Mouse (Mus musculus) heart, embryonic 16.5 days (tissue): ENCODE data around the gene Ubr2. TPM values are rescaled to one million over a fixed set of nuclear protein-coding genes. Genes with fewer than 3 reads are reported as not detected.

ENCODE experiments used
- ATAC-seq: fragments of 200-750 bp; cut with Nextera tagmentation; replicated peaks from 2 replicates; pipeline ENCODE4 v1.8.0; 2017; ENCODE audit warnings: moderate number of reproducible peaks; ENCODE audit not compliant: insufficient read depth, low FRiP score; ENCODE audit errors: extremely low read depth
- H3K27ac ChIP-seq: fragments of 300-500 bp; sonication (generic); 2 replicates; pipeline ENCODE4 v1.5.1; 2014; ENCODE audit warnings: mild to moderate bottlenecking, low read length, control low read depth, moderate library complexity
- H3K27me3 ChIP-seq: fragments of 300-500 bp; sonication (generic); 2 replicates; pipeline ENCODE4 v1.6.1; 2014; ENCODE audit warnings: low read length, mixed read lengths; ENCODE audit not compliant: control insufficient read depth, insufficient read depth
- H3K36me3 ChIP-seq: fragments of 300-500 bp; sonication (generic); 2 replicates; pipeline ENCODE4 v1.6.1; 2014; ENCODE audit not compliant: control insufficient read depth, insufficient read depth
- H3K4me1 ChIP-seq: fragments of 300-500 bp; sonication (generic); 2 replicates; pipeline ENCODE4 v1.6.1; 2014; ENCODE audit warnings: low read length, mixed read lengths; ENCODE audit not compliant: control insufficient read depth, insufficient read depth
- H3K4me2 ChIP-seq: fragments of 300-500 bp; sonication (generic); 2 replicates; pipeline ENCODE4 v1.6.1; 2014; ENCODE audit warnings: low read depth, mild to moderate bottlenecking, control low read depth, low read length
- H3K4me3 ChIP-seq: fragments of 300-500 bp; sonication (generic); 2 replicates; pipeline ENCODE4 v1.5.1; 2014; ENCODE audit warnings: mild to moderate bottlenecking, control low read depth, low read length
- H3K9ac ChIP-seq: fragments of 300-500 bp; sonication (generic); 2 replicates; pipeline ENCODE4 v1.6.1; 2014; ENCODE audit warnings: low read length, control low read depth
- H3K9me3 ChIP-seq: fragments of 300-500 bp; sonication (generic); replicated peaks from 2 replicates; pipeline ENCODE4 v1.6.1; 2016; ENCODE audit warnings: low read length; ENCODE audit not compliant: control insufficient read depth
- WGBS: fragments of 180-500 bp; shearing (Covaris S2); extraction: QIAGEN DNeasy Blood & Tissue Kit; methylation state at CpG from one replicate; pipeline ENCODE4 v1.1.7; 2014; 5-methylcytosine and 5-hydroxymethylcytosine counted together
- polyA plus RNA-seq: library from polyadenylated mRNA; unstranded; fragments of >200 nt; fragmentation: Nextera tagmentation; extraction: Ambion mirVana; gene quantifications from 2 replicates; pipeline ENCODE4 v1.2.1, GENCODE M21; 2015

Gene Ubr2
- polyA plus RNA-seq, 1 experiment from 2014 or later, result 17.1 TPM

- Histone ChIP-seq H3K4me3 (no peak overlapping the region), H3K4me1 (peaks cover 8% of the 10 kb centered on the region), H3K9ac (no peak overlapping the region), H3K36me3 (peaks cover 83% of the 10 kb centered on the region), H3K4me2 (no peak overlapping the region), H3K9me3 (no peaks in the 10 kb centered on the region), H3K27me3 (no peaks in the 10 kb centered on the region), H3K27ac (no peak overlapping the region)
- WGBS, result 67% methylated on average over 3 of the region's 3 CpGs
- ATAC-seq, result no peak
Observed at GRCm38 (mm10) chr17:46962153-46962552, 48.2 kb downstream of the Ubr2 start.

- Histone ChIP-seq H3K27me3 (no peaks in the 10 kb centered on the region), H3K4me2 (no peak overlapping the region), H3K9me3 (no peaks in the 10 kb centered on the region), H3K9ac (0 out of 2 replicates have a peak overlapping the region, but pooled peaks have one; percentile 3), H3K4me1 (peaks cover 8% of the 10 kb centered on the region), H3K27ac (peak overlapping the region; percentile 86), H3K4me3 (no peak overlapping the region), H3K36me3 (peaks cover 83% of the 10 kb centered on the region)
- 50% methylated on average over 10 of the region's 10 CpGs for WGBS
- ATAC-seq, result peak; percentile 85
Observed at GRCm38 (mm10) chr17:46960216-46960615, 50.1 kb downstream of the Ubr2 start.

GRCm38 (mm10) chr17:46958045-46958444 is 52.3 kb downstream of the Ubr2 start:
- Histone ChIP-seq H3K27me3 (no peaks in the 10 kb centered on the region), H3K4me1 (peaks cover 8% of the 10 kb centered on the region), H3K36me3 (peaks cover 81% of the 10 kb centered on the region), H3K4me3 (no peak overlapping the region), H3K9me3 (no peaks in the 10 kb centered on the region), H3K4me2 (no peak overlapping the region), H3K9ac (no peak overlapping the region), H3K27ac (no peak overlapping the region)
- ATAC-seq, result no peak
- WGBS, result 88% methylated on average over 2 of the region's 2 CpGs

GRCm38 (mm10) chr17:46946276-46946675 is 64.1 kb downstream of the Ubr2 start:
- Histone ChIP-seq H3K27ac (no peak overlapping the region), H3K4me3 (no peak overlapping the region), H3K4me2 (no peak overlapping the region), H3K9ac (no peak overlapping the region), H3K9me3 (no peaks in the 10 kb centered on the region), H3K4me1 (peaks cover 8% of the 10 kb centered on the region), H3K36me3 (peaks cover 62% of the 10 kb centered on the region), H3K27me3 (no peaks in the 10 kb centered on the region)
- no peak for ATAC-seq
- 91% methylated on average over 9 of the region's 9 CpGs for WGBS

- H3K27ac ChIP-seq, result no peak overlapping the region
- H3K36me3 ChIP-seq, result peaks cover 79% of the 10 kb centered on the region
- no peak for ATAC-seq
- no peak overlapping the region for H3K9ac ChIP-seq
- no peak overlapping the region for H3K4me2 ChIP-seq
- peaks cover 8% of the 10 kb centered on the region for H3K4me1 ChIP-seq
- WGBS, result 94% methylated on average over 9 of the region's 9 CpGs
- H3K9me3 ChIP-seq, result no peaks in the 10 kb centered on the region
- H3K4me3 ChIP-seq, result no peak overlapping the region
- H3K27me3 ChIP-seq, result no peaks in the 10 kb centered on the region
Observed at GRCm38 (mm10) chr17:46942421-46942820, 67.9 kb downstream of the Ubr2 start.

- Histone ChIP-seq H3K27ac (no peak overlapping the region), H3K9ac (no peak overlapping the region), H3K36me3 (peaks cover 85% of the 10 kb centered on the region), H3K27me3 (no peaks in the 10 kb centered on the region), H3K9me3 (no peaks in the 10 kb centered on the region), H3K4me3 (no peak overlapping the region), H3K4me2 (no peak overlapping the region), H3K4me1 (peaks cover 8% of the 10 kb centered on the region)
- no peak for ATAC-seq
- 94% methylated on average over 8 of the region's 8 CpGs for WGBS
Observed at GRCm38 (mm10) chr17:46940461-46940860, 69.9 kb downstream of the Ubr2 start.

- ATAC-seq, result no peak
- 80% methylated on average over 19 of the region's 19 CpGs for WGBS
- H3K9me3 ChIP-seq, result no peaks in the 10 kb centered on the region
- H3K27ac ChIP-seq, result no peak overlapping the region
- no peak overlapping the region for H3K4me2 ChIP-seq
- no peak overlapping the region for H3K4me3 ChIP-seq
- H3K4me1 ChIP-seq, result no peaks in the 10 kb centered on the region
- H3K27me3 ChIP-seq, result no peaks in the 10 kb centered on the region
- H3K36me3 ChIP-seq, result peaks cover 77% of the 10 kb centered on the region
- no peak overlapping the region for H3K9ac ChIP-seq
Observed at GRCm38 (mm10) chr17:46933557-46934348, 76.6 kb downstream of the Ubr2 start.

GRCm38 (mm10) chr17:46932961-46933360 is 77.4 kb downstream of the Ubr2 start:
- Histone ChIP-seq H3K4me2 (no peak overlapping the region), H3K9me3 (no peaks in the 10 kb centered on the region)

GRCm38 (mm10) chr17:46929897-46930296 is 80.5 kb downstream of the Ubr2 start:
- no peak overlapping the region for H3K9ac ChIP-seq
- no peak overlapping the region for H3K4me3 ChIP-seq
- H3K4me2 ChIP-seq, result no peak overlapping the region
- H3K27ac ChIP-seq, result no peak overlapping the region
- peaks cover 49% of the 10 kb centered on the region for H3K36me3 ChIP-seq
- H3K9me3 ChIP-seq, result no peaks in the 10 kb centered on the region
- no peaks in the 10 kb centered on the region for H3K27me3 ChIP-seq
- no peak for ATAC-seq
- no peaks in the 10 kb centered on the region for H3K4me1 ChIP-seq
- WGBS, result 87% methylated on average over 7 of the region's 7 CpGs

More at GRCm38 (mm10) chr17:46932961-46933360, 77.4 kb downstream of the Ubr2 start:
- H3K4me1 ChIP-seq, result no peaks in the 10 kb centered on the region
- no peaks in the 10 kb centered on the region for H3K27me3 ChIP-seq
- ATAC-seq, result no peak
- H3K36me3 ChIP-seq, result peaks cover 74% of the 10 kb centered on the region
- WGBS, result 85% methylated on average over 5 of the region's 5 CpGs
- H3K4me3 ChIP-seq, result no peak overlapping the region
- no peak overlapping the region for H3K9ac ChIP-seq
- no peak overlapping the region for H3K27ac ChIP-seq
